Mouse (Mus musculus): ENCODE data around the gene Prkar2a. TPM values are rescaled to one million over a fixed set of nuclear protein-coding genes. Genes with fewer than 3 reads are reported as not detected.
A peak's percentile ranks its signal among the peaks of the same experiment; 100 is the strongest.

Gene Prkar2a
- polyA plus RNA-seq, 1 experiment from 2014 or later, result 20.2 TPM

DNA sequence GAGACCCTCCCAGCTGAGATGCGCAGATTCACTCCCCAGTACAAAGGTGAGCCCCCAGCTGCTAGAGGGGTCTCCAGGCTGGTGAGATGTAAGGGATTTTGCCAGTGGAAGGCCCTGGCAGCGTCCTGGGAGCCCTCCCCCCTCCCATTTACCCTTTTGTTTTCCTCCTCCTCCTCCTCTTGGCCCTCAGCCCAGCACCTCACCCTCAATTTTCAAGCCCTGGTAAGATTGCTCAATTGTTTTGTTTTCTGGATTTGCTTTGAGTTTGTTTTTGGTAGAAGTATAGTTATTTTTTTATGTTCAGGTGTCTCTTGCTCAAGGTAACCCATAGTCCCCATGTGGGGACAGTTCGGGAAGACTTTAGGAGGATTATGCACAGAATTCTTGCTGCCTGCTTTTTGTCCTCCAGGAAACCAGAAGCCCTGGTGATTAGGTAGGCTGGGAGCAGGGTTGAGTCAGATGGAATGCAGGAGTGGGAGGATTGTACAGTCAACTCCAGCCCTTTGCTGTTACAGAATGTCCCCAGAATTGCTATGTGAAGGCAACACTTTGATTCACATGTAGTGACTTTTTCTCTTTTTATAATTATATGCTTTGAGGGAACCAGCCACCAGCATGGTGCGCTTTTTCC is 107.4 kb downstream of the Prkar2a start:
- 73% methylated on average over 4 of the region's 4 CpGs for WGBS
- no peak overlapping the region for H3K4me3 ChIP-seq (ENCODE audit: low read length)
- H3K27me3 ChIP-seq (ENCODE audit: insufficient read depth, low read length), result no peaks in the 10 kb centered on the region
- peak overlapping the region; percentile 61; the same call in 1 of the 2 replicates for H3K27ac ChIP-seq (ENCODE audit: low read length)
- H3K9me3 ChIP-seq (ENCODE audit: low read length), result no peaks in the 10 kb centered on the region
- H3K4me2 ChIP-seq (replicated peaks; ENCODE audit: low read depth, low read length), result peak overlapping the region; percentile 42
- H3K9ac ChIP-seq (replicated peaks; ENCODE audit: low read length), result peak overlapping the region; percentile 14; the same call in 1 of the 2 replicates
- peaks cover 42% of the 10 kb centered on the region for H3K36me3 ChIP-seq (ENCODE audit: insufficient read depth, low read length)
- no peak for ATAC-seq (ENCODE audit: low FRiP score, low TSS enrichment)
- peaks cover 54% of the 10 kb centered on the region for H3K4me1 ChIP-seq (ENCODE audit: insufficient read depth, low read length)

GRCm38 (mm10) chr9:108797477-108797876 is 108.4 kb downstream of the Prkar2a start:
- ATAC-seq (ENCODE audit: low FRiP score, low TSS enrichment), result no peak
- Histone ChIP-seq H3K4me1 (ENCODE audit: insufficient read depth, low read length) (peaks cover 49% of the 10 kb centered on the region), H3K4me3 (ENCODE audit: low read length) (no peak overlapping the region), H3K27me3 (ENCODE audit: insufficient read depth, low read length) (no peaks in the 10 kb centered on the region), H3K27ac (ENCODE audit: low read length) (no peak overlapping the region), H3K4me2 (replicated peaks; ENCODE audit: low read depth, low read length) (no peak overlapping the region), H3K36me3 (ENCODE audit: insufficient read depth, low read length) (peaks cover 52% of the 10 kb centered on the region), H3K9me3 (ENCODE audit: low read length) (no peaks in the 10 kb centered on the region), H3K9ac (replicated peaks; ENCODE audit: low read length) (no peak overlapping the region)
- 88% methylated on average over 7 of the region's 7 CpGs for WGBS

GRCm38 (mm10) chr9:108798508-108799075 is 109.5 kb downstream of the Prkar2a start:
- whole genome bisulfite sequencing, result 71% methylated on average over 5 of the region's 5 CpGs
- Histone ChIP-seq H3K4me1 (ENCODE audit: insufficient read depth, low read length) (peaks cover 38% of the 10 kb centered on the region), H3K9ac (replicated peaks; ENCODE audit: low read length) (no peak overlapping the region), H3K9me3 (ENCODE audit: low read length) (no peaks in the 10 kb centered on the region), H3K27ac (ENCODE audit: low read length) (no peak overlapping the region), H3K36me3 (ENCODE audit: insufficient read depth, low read length) (peaks cover 53% of the 10 kb centered on the region), H3K4me2 (replicated peaks; ENCODE audit: low read depth, low read length) (no peak overlapping the region), H3K27me3 (ENCODE audit: insufficient read depth, low read length) (no peaks in the 10 kb centered on the region), H3K4me3 (ENCODE audit: low read length) (no peak overlapping the region)
- ATAC-seq (ENCODE audit: low FRiP score, low TSS enrichment), result no peak

DNA sequence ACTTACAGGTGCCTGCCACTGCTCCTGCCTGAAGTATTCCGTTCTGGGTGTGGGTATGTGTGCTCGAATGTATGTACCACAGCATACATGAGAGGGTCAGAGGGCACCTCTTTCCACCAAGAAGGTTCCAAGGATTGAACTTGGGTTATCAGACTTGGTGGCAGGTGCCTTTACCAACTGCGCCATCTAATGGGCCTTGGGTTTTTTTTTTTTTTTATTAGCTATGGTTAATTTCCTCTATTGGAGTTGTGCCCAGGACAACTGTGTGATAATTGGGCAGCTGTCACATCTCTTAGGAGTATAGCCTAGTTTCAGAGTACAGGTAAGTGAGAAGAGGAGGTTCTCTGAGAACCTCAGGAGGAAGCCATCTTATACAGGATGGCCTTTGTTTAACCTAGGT is 110.5 kb downstream of the Prkar2a start:
- H3K27ac ChIP-seq (ENCODE audit: low read length), result no peak overlapping the region
- no peaks in the 10 kb centered on the region for H3K9me3 ChIP-seq (ENCODE audit: low read length)
- H3K36me3 ChIP-seq (ENCODE audit: insufficient read depth, low read length), result peaks cover 63% of the 10 kb centered on the region
- H3K9ac ChIP-seq (replicated peaks; ENCODE audit: low read length), result no peak overlapping the region
- H3K27me3 ChIP-seq (ENCODE audit: insufficient read depth, low read length), result no peaks in the 10 kb centered on the region
- H3K4me3 ChIP-seq (ENCODE audit: low read length), result no peak overlapping the region
- ATAC-seq (ENCODE audit: low FRiP score, low TSS enrichment), result no peak
- peaks cover 28% of the 10 kb centered on the region for H3K4me1 ChIP-seq (ENCODE audit: insufficient read depth, low read length)
- 92% methylated on average over 3 of the region's 3 CpGs for WGBS
- H3K4me2 ChIP-seq (replicated peaks; ENCODE audit: low read depth, low read length), result no peak overlapping the region

Small RNA genes lying within 50 kb of the gene (microRNA-seq; reads per million reads assigned to microRNA genes)
- not detected for gene Gm26298

Other genes with a start within 250 kb of the Prkar2a start
- 77.0 and 82.4 TPM in 2 replicates for gene Ccdc71, start 228.8 kb upstream of the Prkar2a start, polyA plus RNA-seq (2015; fragmentation: Nextera tagmentation; extraction: Ambion mirVana)
- 38.8 and 41.6 TPM in 2 replicates for gene Klhdc8b, start 227.7 kb upstream of the Prkar2a start, polyA plus RNA-seq (2015; fragmentation: Nextera tagmentation; extraction: Ambion mirVana)
- 68.5 and 73.6 TPM in 2 replicates for gene Lamb2, start 209.6 kb upstream of the Prkar2a start, polyA plus RNA-seq (2015; fragmentation: Nextera tagmentation; extraction: Ambion mirVana)
- 79.1 and 82.0 TPM in 2 replicates for gene Usp19, start 198.7 kb upstream of the Prkar2a start, polyA plus RNA-seq (2015; fragmentation: Nextera tagmentation; extraction: Ambion mirVana)
- 127 and 140 TPM in 2 replicates for gene Qars, start 181.6 kb upstream of the Prkar2a start, polyA plus RNA-seq (2015; fragmentation: Nextera tagmentation; extraction: Ambion mirVana)
- gene Qrich1, start 172.5 kb upstream of the Prkar2a start, polyA plus RNA-seq (2015; fragmentation: Nextera tagmentation; extraction: Ambion mirVana), result 129 and 135 TPM in 2 replicates
- 188 and 198 TPM in 2 replicates for gene Impdh2, start 129.0 kb upstream of the Prkar2a start, polyA plus RNA-seq (2015; fragmentation: Nextera tagmentation; extraction: Ambion mirVana)
- gene Ndufaf3, start 121.9 kb upstream of the Prkar2a start, polyA plus RNA-seq (2015; fragmentation: Nextera tagmentation; extraction: Ambion mirVana), result 47.6 and 48.6 TPM in 2 replicates
- gene Dalrd3, start 119.4 kb upstream of the Prkar2a start, polyA plus RNA-seq (2015; fragmentation: Nextera tagmentation; extraction: Ambion mirVana), result 200 TPM in 2 replicates
- gene Wdr6, start 110.6 kb upstream of the Prkar2a start, polyA plus RNA-seq (2015; fragmentation: Nextera tagmentation; extraction: Ambion mirVana), result 148 and 150 TPM in 2 replicates
- gene P4htm, start 91.6 kb upstream of the Prkar2a start, polyA plus RNA-seq (2015; fragmentation: Nextera tagmentation; extraction: Ambion mirVana), result 10.8 and 11.0 TPM in 2 replicates
- gene Arih2, start 39.9 kb upstream of the Prkar2a start, polyA plus RNA-seq (2015; fragmentation: Nextera tagmentation; extraction: Ambion mirVana), result 52.7 and 58.2 TPM in 2 replicates
- gene Slc25a20, start 27.2 kb upstream of the Prkar2a start, polyA plus RNA-seq (2015; fragmentation: Nextera tagmentation; extraction: Ambion mirVana), result 60.4 and 61.7 TPM in 2 replicates
- gene Ip6k2, start 94.5 kb downstream of the Prkar2a start, polyA plus RNA-seq (2015; fragmentation: Nextera tagmentation; extraction: Ambion mirVana), result 100 and 109 TPM in 2 replicates
- 17.7 and 23.6 TPM in 2 replicates for gene Nckipsd, start 119.1 kb downstream of the Prkar2a start, polyA plus RNA-seq (2015; fragmentation: Nextera tagmentation; extraction: Ambion mirVana)
- 0.12 and 0.26 TPM in 2 replicates for gene Celsr3, start 137.0 kb downstream of the Prkar2a start, polyA plus RNA-seq (2015; fragmentation: Nextera tagmentation; extraction: Ambion mirVana)
- 14.4 and 15.3 TPM in 2 replicates for gene Slc26a6, start 164.0 kb downstream of the Prkar2a start, polyA plus RNA-seq (2015; fragmentation: Nextera tagmentation; extraction: Ambion mirVana)
- gene Tmem89, start 225.3 kb downstream of the Prkar2a start, polyA plus RNA-seq (2015; fragmentation: Nextera tagmentation; extraction: Ambion mirVana), result not detected in 2 replicates
- gene Uqcrc1, start 247.3 kb downstream of the Prkar2a start, polyA plus RNA-seq (2015; fragmentation: Nextera tagmentation; extraction: Ambion mirVana), result 621 and 666 TPM in 2 replicates

All from kidney, embryonic 16.5 days (tissue).